Mouse (Mus musculus) Patski (cell line): ENCODE results near the gene Gpc3. TPM values are rescaled to one million over a fixed set of nuclear protein-coding genes. Genes with fewer than 3 reads are reported as not detected.

ENCODE experiments used
- ATAC-seq: fragments of 100-300 bp; one replicate; pipeline ENCODE4 v1.8.0; 2021
- CTCF ChIA-PET: fragments of 350-600 bp; sonication (Branson Sonifier 250); formaldehyde crosslinking; loops from one replicate; lab custom pipeline; 2022; ENCODE audit warnings: inconsistent platforms; lab: Charles Lee
- POLR2A ChIA-PET: fragments of 350-600 bp; sonication (Branson Sonifier 250); formaldehyde crosslinking; loops from one replicate; lab custom pipeline; 2022; ENCODE audit warnings: antibody characterized with exemption, inconsistent platforms; lab: Charles Lee
- DNase-seq: peaks from one replicate; pipeline ENCODE4 v3.0.0-alpha.2; 2011; ENCODE audit warnings: low read depth, low spot score
- H3K27me3 ChIP-seq: fragments of 371-371 bp; one replicate; pipeline ENCODE4 v1.5.1; 2021
- CTCF ChIP-seq: fragments of 100-300 bp; IDR thresholded peaks from one replicate; pipeline ENCODE4 v1.5.1; 2021
- in situ Hi-C: fragments of 300-500 bp; cut with MboI; formaldehyde crosslinking; loops from 3 replicates; pipeline ENCODE4 v1.11.1; 2018; ENCODE audit warnings: low pct_unique_long_range_greater_than_20kb, mixed read lengths
- polyA plus RNA-seq: library from polyadenylated mRNA; unstranded; gene quantifications from one replicate; pipeline ENCODE4 v1.2.3, GENCODE M21; 2021

The Gpc3 gene
- 8.0 TPM for polyA plus RNA-seq

- peaks cover 63% of the 10 kb centered on the region for H3K27me3 ChIP-seq
- no peak for TF ChIP-seq CTCF
- peak; percentile 21 for ATAC-seq
- ChIA-PET CTCF (no interaction called here), POLR2A (interaction anchor here (0.6 kb wide), 1 partner anchor 456 kb away, joined by 3 read pairs; no protein-coding TSS in a partner anchor)
- in situ Hi-C loops: no loop called here
- no peak for DNase-seq
These were observed at the start of gene Gpc3 for GRCm38 (mm10) chrX:52613328-52614030. TSS of gene Gpc3 (minus strand) at chrX:52613950.

- in situ Hi-C loops: no loop called here
- POLR2A ChIA-PET: no interaction called here
- H3K27me3 ChIP-seq: peaks cover 28% of the 10 kb centered on the region
- no peak for DNase-seq
- TF ChIP-seq CTCF: peak; percentile 30
- CTCF ChIA-PET: interaction anchor here (0.6 kb wide), 1 partner anchor 198 kb away, joined by 3 read pairs; no protein-coding TSS in a partner anchor
- no peak for ATAC-seq
These were observed 38.2 kb upstream of the Gpc3 start for GRCm38 (mm10) chrX:52651975-52652374.

DNA sequence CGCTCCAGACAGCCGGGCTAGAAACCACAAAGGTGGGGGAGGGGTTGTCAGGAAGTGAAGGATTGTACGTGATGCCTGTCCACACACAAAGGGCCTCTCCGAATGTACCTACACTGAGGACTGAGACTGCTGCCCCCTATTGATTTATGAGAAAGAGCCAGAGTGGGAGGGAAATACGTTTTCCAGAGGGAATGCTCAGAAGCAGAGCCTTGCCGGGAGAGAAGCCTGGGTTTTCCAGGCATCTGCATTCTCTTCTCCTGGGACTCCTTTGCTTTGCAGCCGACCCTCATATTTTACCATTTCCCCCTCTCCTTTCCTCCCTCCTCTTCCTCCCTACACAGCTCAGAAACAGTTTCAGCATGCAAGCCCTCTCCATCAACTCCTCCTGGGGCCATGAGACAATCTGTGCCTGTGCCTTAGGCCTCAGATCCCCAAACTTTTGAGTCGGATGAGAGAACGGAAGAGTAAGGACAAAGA is 37.8 kb upstream of the Gpc3 start:
- POLR2A ChIA-PET: no interaction called here
- in situ Hi-C loops: no loop called here
- H3K27me3 ChIP-seq: peaks cover 25% of the 10 kb centered on the region
- CTCF ChIA-PET: interaction anchor here (0.6 kb wide), 1 partner anchor 198 kb away, joined by 3 read pairs; no protein-coding TSS in a partner anchor
- ATAC-seq (no peak), DNase-seq (no peak)
- TF ChIP-seq CTCF: no peak

- TF ChIP-seq CTCF: no peak
- no peak for DNase-seq
- peaks cover 23% of the 10 kb centered on the region for H3K27me3 ChIP-seq
- ATAC-seq: no peak
- CTCF ChIA-PET: interaction anchor here (1.4 kb wide), 1 partner anchor 8 kb away, joined by 3 read pairs; no protein-coding TSS in a partner anchor
- POLR2A ChIA-PET: no interaction called here
- in situ Hi-C loops: no loop called here
These were observed 35.4 kb upstream of the Gpc3 start for GRCm38 (mm10) chrX:52648910-52649785.

DNA sequence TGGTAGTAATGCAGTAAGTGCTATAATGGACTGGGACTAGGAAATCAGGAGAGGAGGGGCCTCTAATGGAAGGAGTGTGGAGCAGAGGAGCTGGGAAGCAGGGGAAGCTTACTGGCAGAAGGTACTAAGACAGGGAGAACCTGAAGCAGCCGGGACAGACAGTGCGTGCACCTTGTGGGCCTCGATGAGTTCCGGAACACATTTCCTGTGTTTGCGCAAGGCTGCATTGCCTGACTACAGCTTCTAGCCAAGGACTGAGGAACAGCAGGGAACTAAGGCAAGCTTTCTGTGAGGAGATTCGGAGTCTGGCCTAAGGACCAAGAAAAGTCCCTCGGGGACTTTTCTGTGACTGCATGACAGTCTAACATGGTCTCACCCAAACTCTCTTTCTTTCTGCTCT is 30.6 kb upstream of the Gpc3 start:
- in situ Hi-C loops: no loop called here
- no peak for TF ChIP-seq CTCF
- DNase-seq: no peak
- CTCF ChIA-PET: no interaction called here
- H3K27me3 ChIP-seq: peaks cover 46% of the 10 kb centered on the region
- ATAC-seq: no peak
- POLR2A ChIA-PET: no interaction called here

DNA sequence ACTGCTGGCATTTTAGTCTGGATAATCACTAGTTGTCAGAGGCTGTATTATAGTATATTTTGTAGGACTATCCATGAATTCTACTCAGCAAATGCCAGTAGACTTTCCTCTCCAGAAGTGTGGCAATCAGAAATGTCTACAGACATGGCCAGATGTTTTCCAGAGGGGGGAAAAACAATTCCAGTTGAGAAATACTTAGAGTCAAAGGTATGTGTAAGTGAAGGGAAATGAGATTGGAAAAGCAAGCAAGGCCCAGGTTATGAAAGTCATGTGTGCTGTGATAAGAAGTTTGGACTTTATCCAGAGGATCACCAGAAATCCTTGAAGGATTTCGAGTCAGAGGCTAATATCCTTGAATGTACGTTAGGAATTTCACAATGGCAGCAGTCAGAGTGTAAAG is 29.6 kb upstream of the Gpc3 start:
- in situ Hi-C loops: no loop called here
- TF ChIP-seq CTCF: no peak
- ATAC-seq (no peak), DNase-seq (no peak)
- ChIA-PET CTCF (no interaction called here), POLR2A (no interaction called here)
- peaks cover 50% of the 10 kb centered on the region for H3K27me3 ChIP-seq

DNA sequence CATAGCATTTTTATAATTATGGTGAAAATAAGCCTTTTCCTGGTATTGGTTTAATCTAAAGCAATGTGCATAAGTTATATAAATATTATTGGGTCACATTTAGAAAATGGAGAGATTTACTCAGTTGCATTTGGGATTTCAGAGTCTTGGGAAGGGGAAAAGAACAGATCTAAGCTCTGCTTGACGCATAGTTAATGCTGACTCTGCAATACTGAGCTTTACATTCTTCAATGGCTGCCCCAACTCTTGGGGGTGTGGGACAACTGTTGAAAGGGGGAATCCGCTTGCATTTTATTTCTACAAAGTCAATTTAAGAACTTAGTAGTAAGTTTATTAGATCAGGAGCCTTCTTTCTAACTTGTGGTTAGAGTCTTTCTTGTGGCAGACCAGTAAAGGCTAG is 28.4 kb upstream of the Gpc3 start:
- ChIA-PET CTCF (interaction anchor here (1.1 kb wide), 1 partner anchor 12 kb away, joined by 3 read pairs; no protein-coding TSS in a partner anchor), POLR2A (no interaction called here)
- no peak for ATAC-seq
- TF ChIP-seq CTCF: no peak
- DNase-seq: no peak
- in situ Hi-C loops: no loop called here
- peaks cover 54% of the 10 kb centered on the region for H3K27me3 ChIP-seq

DNA sequence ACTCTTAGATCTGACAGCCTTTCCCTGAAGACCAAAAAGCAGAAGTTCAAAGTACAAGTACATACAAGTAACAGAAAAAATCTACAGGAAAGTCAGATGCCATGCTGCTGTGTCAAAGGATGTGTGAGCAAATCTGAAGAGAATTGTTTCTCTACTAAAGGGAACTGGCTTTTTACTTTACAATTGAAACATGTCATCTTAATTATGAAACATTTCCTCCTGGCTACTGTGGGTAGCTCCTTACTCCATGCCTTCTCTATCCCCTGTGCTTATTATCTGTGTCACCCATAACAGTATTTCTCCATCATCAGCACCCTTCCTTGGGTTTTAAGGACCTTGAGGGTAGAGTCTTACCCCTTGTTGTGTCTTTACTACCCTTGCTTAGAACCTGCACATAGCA is 23.7 kb upstream of the Gpc3 start:
- no peak for TF ChIP-seq CTCF
- DNase-seq (no peak), ATAC-seq (no peak)
- in situ Hi-C loops: no loop called here
- H3K27me3 ChIP-seq: peaks cover 41% of the 10 kb centered on the region
- POLR2A ChIA-PET: no interaction called here
- CTCF ChIA-PET: no interaction called here

DNA sequence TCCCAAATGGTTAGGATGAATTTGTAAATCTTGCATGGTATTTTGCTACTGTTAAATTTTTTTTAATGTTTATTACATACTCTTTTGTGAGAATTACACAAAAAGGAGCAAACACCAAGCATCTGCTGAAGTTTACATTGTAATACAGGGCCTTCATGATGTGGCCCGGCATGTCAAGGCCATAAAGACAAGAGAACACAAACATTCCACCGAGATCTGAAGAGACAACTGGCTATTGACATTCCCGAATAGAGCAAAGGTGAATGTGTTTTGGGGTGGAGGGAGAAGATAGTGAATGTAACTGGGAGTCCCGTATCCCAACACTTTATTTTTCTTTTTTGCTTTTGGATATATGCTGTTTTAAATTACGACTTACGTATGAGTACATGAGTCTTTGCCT is 20.2 kb upstream of the Gpc3 start:
- DNase-seq: no peak
- H3K27me3 ChIP-seq: peaks cover 42% of the 10 kb centered on the region
- no peak for TF ChIP-seq CTCF
- ChIA-PET POLR2A (no interaction called here), CTCF (no interaction called here)
- no peak for ATAC-seq
- in situ Hi-C loops: no loop called here

- POLR2A ChIA-PET: no interaction called here
- no peak for ATAC-seq
- H3K27me3 ChIP-seq: peaks cover 41% of the 10 kb centered on the region
- CTCF ChIA-PET: no interaction called here
- TF ChIP-seq CTCF: no peak
- no peak for DNase-seq
- in situ Hi-C loops: no loop called here
These were observed 19.1 kb upstream of the Gpc3 start for GRCm38 (mm10) chrX:52632688-52633324.
